Mouse (Mus musculus): ENCODE measurements around the gene Scn4b.

- TF ChIP-seq CTCF (IDR thresholded peaks at IDR 0.05; ENCODE audit: low read depth) = no peak
- TF ChIP-seq EP300 (IDR thresholded peaks at IDR 0.05; ENCODE audit: low read depth) = no peak
Observed at GRCm38 (mm10) chr9:45167903-45168302, 29.7 kb downstream of the Scn4b start.
